8 mouse cellular contexts compared by ENCODE assay signal in genomic region chr15:82345820-82346470, GRCm38 (mm10). TPM values are rescaled to one million over a fixed set of nuclear protein-coding genes. Genes with fewer than 3 reads are reported as not detected.
DNase-seq lines count a peak whose midpoint lies in the region; ATAC-seq lines count a peak whose summit lies in the region.

No protein-coding gene starts in this region.

- WGBS in forebrain, embryonic 14.5 days = 1% methylated on average over 51 of the region's 51 CpGs
- under 1% methylated on average over 47 of the region's 51 CpGs for WGBS in neural tube, embryonic 15.5 days

- DNase-seq in ES-CJ7 (ENCODE audit: low read depth, low spot score) = peak; percentile 99
- peak; percentile 97 for DNase-seq in cerebellum, adult 11 months
- DNase-seq in forebrain, embryonic 14.5 days (ENCODE audit: low spot score) = peak; percentile 99
- peak; percentile 96 to 97 for DNase-seq in heart, postnatal 14 days
- peak; percentile 99 for DNase-seq in layer of hippocampus, adult 11-12 months (ENCODE audit: low spot score)
- peak; percentile 98 to 99 for DNase-seq in lung, adult 18-20 months
- peak; percentile 98 for DNase-seq in testis, postnatal 14 days (ENCODE audit: low spot score)

- peaks cover 11% of the 10 kb centered on the region for H3K4me1 ChIP-seq in forebrain, embryonic 14.5 days (ENCODE audit: control insufficient read depth, insufficient read depth, low read length)
- peaks cover 25% of the 10 kb centered on the region for H3K4me1 ChIP-seq in neural tube, embryonic 15.5 days

- ATAC-seq in forebrain, embryonic 14.5 days = peak; percentile 98
- peak; percentile 99 for ATAC-seq in neural tube, embryonic 15.5 days (ENCODE audit: low FRiP score)

- H3K9ac ChIP-seq in forebrain, embryonic 14.5 days (ENCODE audit: low read length) = peak overlapping the region; percentile 66
- peak overlapping the region; percentile 73 for H3K9ac ChIP-seq in neural tube, embryonic 15.5 days (replicated peaks)

- H3K9me3 ChIP-seq in forebrain, embryonic 14.5 days (replicated peaks; ENCODE audit: control insufficient read depth, low read length) = no peaks in the 10 kb centered on the region
- H3K9me3 ChIP-seq in neural tube, embryonic 15.5 days (replicated peaks) = no peaks in the 10 kb centered on the region

- intact Hi-C loops in heart, postnatal 14 days (cut with DNase I) = no loop called here

- peak overlapping the region; percentile 89 for H3K4me2 ChIP-seq in forebrain, embryonic 14.5 days (ENCODE audit: low read length)
- H3K4me2 ChIP-seq in neural tube, embryonic 15.5 days = peak overlapping the region; percentile 83

- H3K27me3 ChIP-seq in forebrain, embryonic 14.5 days (replicated peaks; ENCODE audit: control insufficient read depth, insufficient read depth, low read length) = peaks cover 2% of the 10 kb centered on the region
- peaks cover 4% of the 10 kb centered on the region for H3K27me3 ChIP-seq in neural tube, embryonic 15.5 days (replicated peaks)

- H3K27ac ChIP-seq in forebrain, embryonic 14.5 days (ENCODE audit: low read depth, low read length) = peak overlapping the region; percentile 82
- peak overlapping the region; percentile 96 for H3K27ac ChIP-seq in neural tube, embryonic 15.5 days (replicated peaks)

- peaks cover 34% of the 10 kb centered on the region for H3K36me3 ChIP-seq in forebrain, embryonic 14.5 days (ENCODE audit: control insufficient read depth, insufficient read depth, low read length)
- H3K36me3 ChIP-seq in neural tube, embryonic 15.5 days = peaks cover 31% of the 10 kb centered on the region

- peak overlapping the region; percentile 49 for H3K4me3 ChIP-seq in forebrain, embryonic 14.5 days (ENCODE audit: low read depth, low read length)
- peak overlapping the region; percentile 74 for H3K4me3 ChIP-seq in neural tube, embryonic 15.5 days (replicated peaks)

RNA-seq across cellular contexts. Expression of gene Smdt1, which starts 7.2 kb away (rescaled TPM):
- 296 and 326 TPM in 2 replicates for polyA plus RNA-seq in forebrain, embryonic 14.5 days (2014; fragmentation: Nextera tagmentation; extraction: Ambion mirVana)
- total RNA-seq in heart, postnatal 14 days (2021) = 100 to 1,000 TPM; 197 to 205 TPM
- 392 and 440 TPM in 2 replicates for polyA plus RNA-seq in neural tube, embryonic 15.5 days (2015; fragmentation: Nextera tagmentation; extraction: Ambion mirVana)

RNA-seq across cellular contexts. Expression of gene Pheta2, which starts 7.2 kb away (rescaled TPM):
- polyA plus RNA-seq in forebrain, embryonic 14.5 days (2014; fragmentation: Nextera tagmentation; extraction: Ambion mirVana) = 0.63 and 0.80 TPM in 2 replicates
- 1 to 10 TPM; 2.0 to 2.3 TPM for total RNA-seq in heart, postnatal 14 days (2021)
- 2.4 and 6.6 TPM in 2 replicates for polyA plus RNA-seq in neural tube, embryonic 15.5 days (2015; fragmentation: Nextera tagmentation; extraction: Ambion mirVana)

RNA-seq across cellular contexts. Expression of gene Naga, which starts 7.2 kb away (rescaled TPM):
- 27.5 and 29.6 TPM in 2 replicates for polyA plus RNA-seq in forebrain, embryonic 14.5 days (2014; fragmentation: Nextera tagmentation; extraction: Ambion mirVana)
- 10 to 100 TPM; 28.9 to 33.4 TPM for total RNA-seq in heart, postnatal 14 days (2021)
- 33.4 and 41.8 TPM in 2 replicates for polyA plus RNA-seq in neural tube, embryonic 15.5 days (2015; fragmentation: Nextera tagmentation; extraction: Ambion mirVana)

RNA-seq across cellular contexts. Expression of gene Ndufa6, which starts 8.2 kb away (rescaled TPM):
- polyA plus RNA-seq in forebrain, embryonic 14.5 days (2014; fragmentation: Nextera tagmentation; extraction: Ambion mirVana) = 302 and 403 TPM in 2 replicates
- 100 to 1,000 TPM; 577 to 610 TPM for total RNA-seq in heart, postnatal 14 days (2021)
- 409 and 417 TPM in 2 replicates for polyA plus RNA-seq in neural tube, embryonic 15.5 days (2015; fragmentation: Nextera tagmentation; extraction: Ambion mirVana)

RNA-seq across cellular contexts. Expression of gene Cyp2d22, which starts 34.1 kb away (rescaled TPM):
- 0.63 and 1.2 TPM in 2 replicates for polyA plus RNA-seq in forebrain, embryonic 14.5 days (2014; fragmentation: Nextera tagmentation; extraction: Ambion mirVana)
- total RNA-seq in heart, postnatal 14 days (2021) = 10 to 100 TPM; 21.9 to 25.7 TPM
- 2.1 and 3.3 TPM in 2 replicates for polyA plus RNA-seq in neural tube, embryonic 15.5 days (2015; fragmentation: Nextera tagmentation; extraction: Ambion mirVana)

Comparison
In these comparisons a context has a peak if more than half of its experiments do, and no peak if none do; other contexts are left out.
1. Peak in every context shown above with its lines: DNase-seq, ATAC-seq, H3K4me3 ChIP-seq and H3K27ac ChIP-seq.